Mouse (Mus musculus) G1E (cell line): ENCODE results near the gene Col1a2. TPM values are rescaled to one million over a fixed set of nuclear protein-coding genes. Genes with fewer than 3 reads are reported as not detected.

Source experiments
- ATAC-seq: 2 replicates; pipeline ENCODE4 v1.8.0; 2016; ENCODE audit warnings: mild to moderate bottlenecking; ENCODE audit not compliant: insufficient number of reproducible peaks, poor library complexity, low FRiP score, severe bottlenecking; ENCODE audit errors: extremely low read depth
- DNase-seq: peaks from one replicate; pipeline ENCODE4 v3.0.0; 2012; ENCODE audit warnings: low spot score
- H3K27me3 ChIP-seq: 2 replicates; pipeline ENCODE4 v1.6.1; 2012; ENCODE audit warnings: mild to moderate bottlenecking, low read length, inconsistent platforms; ENCODE audit not compliant: insufficient read depth
- H3K36me3 ChIP-seq: replicated peaks from 2 replicates; pipeline ENCODE3; 2012; ENCODE audit warnings: mild to moderate bottlenecking, inconsistent platforms
- H3K4me1 ChIP-seq: 2 replicates; pipeline ENCODE4 v1.6.1; 2012; ENCODE audit warnings: low read depth, low read length, inconsistent platforms, mixed read lengths; ENCODE audit not compliant: insufficient read depth
- H3K4me3 ChIP-seq: 2 replicates; pipeline ENCODE4 v1.5.1; 2012; ENCODE audit warnings: low read depth, mild to moderate bottlenecking, inconsistent platforms, low read length, moderate library complexity, mixed read lengths
- H3K9me3 ChIP-seq: replicated peaks from 2 replicates; pipeline ENCODE4 v1.6.1; 2012; ENCODE audit warnings: inconsistent platforms
- CTCF ChIP-seq: IDR thresholded peaks from 2 replicates; pipeline ENCODE4 v1.5.1; 2012; ENCODE audit warnings: low read depth, low read length, inconsistent platforms, mixed read lengths
- GATA1 ChIP-seq: IDR thresholded peaks from 2 replicates; pipeline ENCODE4 v1.6.1; 2012; ENCODE audit warnings: borderline replicate concordance, low read length, inconsistent platforms, mixed read lengths
- GATA2 ChIP-seq: IDR thresholded peaks from 2 replicates; pipeline ENCODE4 v1.6.1; 2012; ENCODE audit warnings: low read depth, low read length, inconsistent platforms, borderline replicate concordance
- POLR2AphosphoS5 ChIP-seq: IDR thresholded peaks from 2 replicates; pipeline ENCODE4 v1.6.1; 2012; ENCODE audit warnings: low read depth, low read length, inconsistent platforms; ENCODE audit not compliant: insufficient replicate concordance
- TAL1 ChIP-seq: conservative IDR thresholded peaks from 2 replicates; pipeline ENCODE4 v1.6.1; 2012; ENCODE audit warnings: low read depth, low read length, inconsistent platforms, mixed read lengths
- polyA plus RNA-seq: library from polyadenylated mRNA; stranded (reverse); fragments of >175 nt; gene quantifications from 2 replicates; pipeline ENCODE4 v1.2.3, GENCODE M21; 2012
- total RNA-seq, 2 experiments: library from RNA; stranded (forward) in 1 of 2; stranded (reverse) in 1 of 2; fragments of 200-1000 nt in 1 of 2; fragments of >200 nt in 1 of 2; fragmentation: Nextera tagmentation in 1 of 2; gene quantifications; 2 replicates each; pipeline ENCODE4 v1.2.3; 2014 to 2017

Col1a2 gene
- total and polyA plus RNA-seq, 3 experiments: 0.55 TPM; not detected in 2

GRCm38 (mm10) chr6:4588722-4589121, 84.1 kb downstream of the Col1a2 start:
- TF ChIP-seq GATA1 (no peak), TAL1 (no peak), GATA2 (no peak), POLR2AphosphoS5 (no peak), CTCF (no peak)
- Histone ChIP-seq H3K27me3 (peaks cover 17% of the 10 kb centered on the region), H3K4me3 (no peak overlapping the region), H3K4me1 (no peaks in the 10 kb centered on the region), H3K9me3 (no peaks in the 10 kb centered on the region), H3K36me3 (no peaks in the 10 kb centered on the region)
- ATAC-seq (no peak), DNase-seq (no peak)

- DNase-seq: no peak
- no peak for TF ChIP-seq CTCF
- TF ChIP-seq GATA1: no peak
- no peak for TF ChIP-seq POLR2AphosphoS5
- no peak for TF ChIP-seq TAL1
- no peak for TF ChIP-seq GATA2
- no peak for ATAC-seq
- Histone ChIP-seq H3K27me3 (peaks cover 21% of the 10 kb centered on the region), H3K4me1 (no peaks in the 10 kb centered on the region), H3K9me3 (no peaks in the 10 kb centered on the region), H3K4me3 (no peak overlapping the region), H3K36me3 (no peaks in the 10 kb centered on the region)
Observed at GRCm38 (mm10) chr6:4590089-4590488, 85.5 kb downstream of the Col1a2 start.

Other genes with a start within 250 kb of the Col1a2 start
- gene Casd1, start 96.0 kb downstream of the Col1a2 start, total RNA-seq (2014; fragmentation: Nextera tagmentation): 32.0 and 35.0 TPM in 2 replicates
- 47.6 and 51.0 TPM in 2 replicates for gene Casd1, start 96.0 kb downstream of the Col1a2 start, total RNA-seq (2017)
- gene Casd1, start 96.0 kb downstream of the Col1a2 start, polyA plus RNA-seq: 8.9 and 10.9 TPM in 2 replicates
- gene Sgce, start 242.4 kb downstream of the Col1a2 start, total RNA-seq (2014; fragmentation: Nextera tagmentation): not detected in 2 replicates
- gene Sgce, start 242.4 kb downstream of the Col1a2 start, total RNA-seq (2017): 0.12 and 0.33 TPM in 2 replicates
- not detected in 2 replicates for gene Sgce, start 242.4 kb downstream of the Col1a2 start, polyA plus RNA-seq
- not detected in 2 replicates for gene Peg10, start 242.5 kb downstream of the Col1a2 start, total RNA-seq (2014; fragmentation: Nextera tagmentation)
- 0.05 and 0.06 TPM in 2 replicates for gene Peg10, start 242.5 kb downstream of the Col1a2 start, total RNA-seq (2017)
- gene Peg10, start 242.5 kb downstream of the Col1a2 start, polyA plus RNA-seq: not detected in 2 replicates